Mouse (Mus musculus): ENCODE data around the gene Sv2b.

The Sv2b gene

DNA sequence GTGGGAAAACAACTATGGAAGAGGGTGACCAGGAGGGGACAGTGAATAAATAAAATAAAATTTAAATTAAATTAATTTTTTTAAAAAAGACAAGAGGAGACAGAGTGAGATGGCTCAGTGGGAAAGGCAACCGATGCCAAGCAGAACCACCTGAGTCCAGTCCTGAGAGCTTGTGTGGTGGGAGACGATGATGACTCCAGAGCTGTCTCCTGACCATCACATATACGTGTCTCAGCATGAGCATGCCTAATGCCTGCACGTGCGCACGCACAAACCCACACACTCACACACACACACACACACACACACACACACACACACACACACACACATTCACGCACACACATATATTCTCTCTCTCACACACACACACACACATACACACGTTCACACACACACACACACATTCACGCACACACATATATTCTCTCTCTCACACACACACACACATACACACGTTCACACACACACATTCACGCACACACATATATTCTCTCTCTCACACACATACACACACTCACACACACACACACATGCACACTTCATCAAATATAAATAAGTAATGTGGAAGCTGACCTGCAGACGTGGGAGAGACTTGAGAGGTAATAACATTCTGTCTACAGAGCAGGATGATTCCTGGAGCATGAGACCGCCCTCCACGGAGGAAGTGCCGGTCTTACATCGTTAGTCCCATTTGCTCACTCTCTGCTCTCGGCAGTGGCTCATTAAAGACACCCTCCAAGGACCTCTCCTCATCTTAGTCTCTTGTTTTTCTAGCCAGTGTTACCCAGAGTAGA, 206.3 kb downstream of the Sv2b start:
- no peak for DNase-seq (ENCODE audit: low read depth, low spot score)

DNA sequence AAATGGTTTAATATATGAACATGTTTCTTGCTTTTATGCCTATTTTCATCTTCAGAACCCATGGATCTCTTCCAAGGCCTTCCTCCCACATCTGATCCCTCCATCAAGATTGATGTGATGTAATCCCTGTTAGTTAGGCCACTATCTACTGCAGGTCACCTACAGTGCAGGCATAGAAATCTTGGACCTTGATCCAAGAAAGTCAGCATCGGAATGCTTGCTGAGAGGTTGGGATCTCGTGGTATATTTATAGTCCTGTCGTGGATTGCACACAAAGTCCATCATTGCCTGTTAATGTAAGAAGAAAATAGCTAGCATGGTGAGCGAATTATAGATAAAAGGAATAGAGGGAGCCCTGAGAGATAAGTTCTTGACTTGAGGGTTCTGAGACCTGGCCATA, 223.6 kb downstream of the Sv2b start:
- no peak for DNase-seq (ENCODE audit: low read depth, low spot score)

DNA sequence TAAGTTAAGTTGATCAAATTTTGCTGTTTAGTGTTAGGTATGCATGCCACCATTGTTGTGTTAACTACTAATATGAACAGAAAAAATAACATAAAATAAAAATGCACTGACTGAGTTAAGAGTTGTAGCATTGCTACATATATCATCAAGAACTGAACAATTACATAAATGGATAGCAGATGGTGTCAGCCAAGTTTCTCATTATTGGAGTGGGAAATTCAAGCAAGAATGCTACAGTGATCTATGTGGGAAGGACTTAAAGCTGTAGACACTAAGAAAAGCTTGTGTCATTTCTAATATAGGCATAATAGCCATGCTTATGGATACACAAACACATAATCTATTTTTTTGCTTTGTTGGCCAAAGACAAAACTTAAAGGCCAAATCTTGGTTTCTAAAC, 228.9 kb downstream of the Sv2b start:
- DNase-seq (ENCODE audit: low read depth, low spot score), result no peak

DNA sequence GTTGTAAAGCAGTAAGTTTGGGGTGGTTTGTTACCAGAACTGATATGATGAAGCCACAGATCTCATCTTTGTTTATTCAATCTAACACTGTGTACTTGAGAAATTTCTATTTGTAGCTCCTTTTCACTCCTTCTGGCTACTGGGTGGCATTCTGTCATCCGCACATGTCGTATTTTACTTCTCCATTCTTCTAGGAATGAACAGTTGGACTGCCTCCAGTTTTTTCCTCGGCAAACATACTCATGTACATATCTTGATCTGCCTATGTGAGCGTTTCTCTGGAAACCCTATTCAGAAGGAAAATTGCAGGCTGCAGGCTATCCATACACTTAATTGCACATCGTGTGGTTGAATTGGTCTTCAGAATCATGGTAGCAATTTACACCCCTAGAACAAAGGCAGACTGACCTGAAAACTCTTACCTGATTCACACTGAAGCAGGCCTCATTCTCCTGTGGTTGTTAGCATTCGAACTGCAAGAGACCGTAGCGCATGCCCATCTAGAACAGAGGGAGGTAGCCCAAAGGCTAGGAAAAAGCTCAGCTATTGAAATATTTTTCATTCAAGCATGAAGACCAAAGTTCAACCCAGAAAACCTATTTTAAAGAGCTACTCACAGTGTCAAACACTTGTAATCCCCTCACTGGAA, 231.4 kb downstream of the Sv2b start:
- DNase-seq (ENCODE audit: low read depth, low spot score), result no peak

All from A20 (cell line).